8 mouse cellular contexts compared by ENCODE assay signal in the genomic region with DNA sequence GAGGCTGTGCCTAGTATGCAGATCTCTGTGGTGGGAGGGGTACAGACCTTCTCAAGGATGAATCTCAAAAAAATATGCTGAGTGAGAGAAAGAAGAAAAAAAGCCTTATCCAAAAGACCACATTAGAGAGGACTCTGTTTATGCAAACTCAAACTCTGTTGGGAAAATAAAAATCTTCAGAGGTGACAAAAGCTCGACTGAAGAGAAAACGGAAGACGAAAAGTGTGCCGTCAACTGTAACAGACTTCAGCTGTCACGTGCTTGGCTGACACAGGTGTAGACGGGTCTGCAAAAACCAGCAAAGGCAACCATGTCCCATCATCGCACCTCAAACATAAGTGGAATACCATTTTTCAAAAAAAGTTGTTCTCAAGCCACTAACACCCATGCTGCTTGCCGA. TPM values are rescaled to one million over a fixed set of nuclear protein-coding genes. Genes with fewer than 3 reads are reported as not detected.
A peak's percentile ranks its signal among the peaks of the same experiment; 100 is the strongest.
DNase-seq lines count a peak whose midpoint lies in the region; ATAC-seq and TF ChIP-seq lines count a peak whose summit lies in the region.

No protein-coding gene starts in this region.

- ATAC-seq in heart, embryonic 16.5 days (replicated peaks; ENCODE audit: extremely low read depth, insufficient read depth, low FRiP score), result no peak
- no peak for ATAC-seq in midbrain, embryonic 12.5 days (ENCODE audit: low FRiP score, low read depth)

- no peak for TF ChIP-seq CTCF in gastrocnemius, adult 2 months (IDR thresholded peaks at IDR 0.05)

- peak overlapping the region; percentile 92 for H3K4me3 ChIP-seq in gastrocnemius, adult 2 months
- peak overlapping the region; percentile 99 for H3K4me3 ChIP-seq in heart, embryonic 16.5 days (ENCODE audit: low read length)
- H3K4me3 ChIP-seq in midbrain, embryonic 12.5 days, result peak overlapping the region; percentile 88

- H3K9me3 ChIP-seq in heart, embryonic 16.5 days (replicated peaks; ENCODE audit: control insufficient read depth, low read length), result no peaks in the 10 kb centered on the region
- no peaks in the 10 kb centered on the region for H3K9me3 ChIP-seq in midbrain, embryonic 12.5 days

- H3K9ac ChIP-seq in heart, embryonic 16.5 days (ENCODE audit: low read length), result peak overlapping the region; percentile 99; the same call in 1 of the 2 replicates
- H3K9ac ChIP-seq in midbrain, embryonic 12.5 days (replicated peaks), result peak overlapping the region; percentile 96; the same call in 1 of the 2 replicates

- intact Hi-C loops in gastrocnemius, adult 2 months (cut with DNase I), result no loop called here
- intact Hi-C loops in gastrocnemius, postnatal 14 days (cut with DNase I; ENCODE audit: low total_unique reads), result no loop called here
- intact Hi-C loops in left cerebral cortex, postnatal 36 days (cut with DNase I), result no loop called here

- DNase-seq in gastrocnemius, adult 2 months, result no peak
- no peak for DNase-seq in gastrocnemius, postnatal 14 days
- DNase-seq in B cell, adult 2 months, result peak; percentile 41 to 42
- DNase-seq in gastrocnemius, postnatal 25 days, result no peak
- DNase-seq in left cerebral cortex, postnatal 36 days (ENCODE audit: low spot score in 2 of 2), result no peak
- DNase-seq in layer of hippocampus, adult 9-10 months (ENCODE audit: low spot score), result no peak

- H3K27ac ChIP-seq in gastrocnemius, adult 2 months, result peak overlapping the region; percentile 20; the same call in 1 of the 2 replicates
- no peak overlapping the region for H3K27ac ChIP-seq in heart, embryonic 16.5 days (ENCODE audit: low read length)
- H3K27ac ChIP-seq in midbrain, embryonic 12.5 days (replicated peaks), result no peak overlapping the region

- no peaks in the 10 kb centered on the region for H3K36me3 ChIP-seq in heart, embryonic 16.5 days (ENCODE audit: control insufficient read depth, insufficient read depth)
- H3K36me3 ChIP-seq in midbrain, embryonic 12.5 days, result no peaks in the 10 kb centered on the region

- 36% methylated on average over 8 of the region's 8 CpGs for WGBS in heart, embryonic 16.5 days
- WGBS in midbrain, embryonic 12.5 days, result 68% methylated on average over 8 of the region's 8 CpGs

- peaks cover 24% of the 10 kb centered on the region for H3K4me1 ChIP-seq in heart, embryonic 16.5 days (ENCODE audit: control insufficient read depth, insufficient read depth, low read length)
- peaks cover 23% of the 10 kb centered on the region for H3K4me1 ChIP-seq in midbrain, embryonic 12.5 days

- H3K4me2 ChIP-seq in heart, embryonic 16.5 days (ENCODE audit: low read depth, low read length), result peak overlapping the region; percentile 91
- peak overlapping the region; percentile 83 for H3K4me2 ChIP-seq in midbrain, embryonic 12.5 days (replicated peaks)

- no peaks in the 10 kb centered on the region for H3K27me3 ChIP-seq in heart, embryonic 16.5 days (ENCODE audit: control insufficient read depth, insufficient read depth, low read length)
- H3K27me3 ChIP-seq in midbrain, embryonic 12.5 days, result no peaks in the 10 kb centered on the region

RNA-seq across cellular contexts. Expression of a gene that starts 1.7 kb away (rescaled TPM):
- total RNA-seq in gastrocnemius, adult 2 months (2021), result 10 to 100 TPM; 49.0 to 51.9 TPM
- total RNA-seq in gastrocnemius, postnatal 14 days (2021), result 10 to 100 TPM; 40.7 to 43.2 TPM
- 71.4 and 71.8 TPM in 2 replicates for polyA plus RNA-seq in heart, embryonic 16.5 days (2015; fragmentation: Nextera tagmentation; extraction: Ambion mirVana)
- polyA plus RNA-seq in midbrain, embryonic 12.5 days (2016; fragmentation: Nextera tagmentation; extraction: Ambion mirVana), result 164 and 165 TPM in 2 replicates
- total RNA-seq in gastrocnemius, postnatal 25 days (2021), result 10 to 100 TPM; 41.1 to 42.4 TPM
- 100 to 1,000 TPM; 137 to 144 TPM for total RNA-seq in left cerebral cortex, postnatal 36 days (2021)

RNA-seq across cellular contexts. Expression of a gene that starts 56.4 kb away (rescaled TPM):
- 10 to 100 TPM in 1 of 2 experiments, 1 to 10 TPM in 1; 8.0 to 10.8 TPM for total RNA-seq in gastrocnemius, adult 2 months (2021)
- 10 to 100 TPM in 1 of 2 experiments, 1 to 10 TPM in 1; 9.0 to 10.2 TPM for total RNA-seq in gastrocnemius, postnatal 14 days (2021)
- 32.4 and 35.8 TPM in 2 replicates for polyA plus RNA-seq in heart, embryonic 16.5 days (2015; fragmentation: Nextera tagmentation; extraction: Ambion mirVana)
- 61.7 and 69.7 TPM in 2 replicates for polyA plus RNA-seq in midbrain, embryonic 12.5 days (2016; fragmentation: Nextera tagmentation; extraction: Ambion mirVana)
- 10 to 100 TPM in 1 of 2 experiments, 1 to 10 TPM in 1; 9.3 to 12.2 TPM for total RNA-seq in gastrocnemius, postnatal 25 days (2021)
- 10 to 100 TPM; 27.0 to 27.1 TPM for total RNA-seq in left cerebral cortex, postnatal 36 days (2021)

Comparison
In these comparisons a context has a peak if more than half of its experiments do, and no peak if none do; other contexts are left out.
1. DNase-seq: peak in B cell, adult 2 months (2 of 2); none in gastrocnemius, adult 2 months (single experiment), gastrocnemius, postnatal 14 days (single experiment), gastrocnemius, postnatal 25 days (single experiment), left cerebral cortex, postnatal 36 days (0 of 2) and layer of hippocampus, adult 9-10 months (single experiment).
2. Peak in every context shown above with its lines, with median percentiles within 50 percentile points of each other: H3K4me3 ChIP-seq.